Mouse (Mus musculus): ENCODE measurements at regions not wholly inside any gene's neighbourhood (a gene's known extent, or its start where the extent isn't known, plus 50 kb on each side); places are given as distances from the start of the nearest gene placed in this dataset.

DNA sequence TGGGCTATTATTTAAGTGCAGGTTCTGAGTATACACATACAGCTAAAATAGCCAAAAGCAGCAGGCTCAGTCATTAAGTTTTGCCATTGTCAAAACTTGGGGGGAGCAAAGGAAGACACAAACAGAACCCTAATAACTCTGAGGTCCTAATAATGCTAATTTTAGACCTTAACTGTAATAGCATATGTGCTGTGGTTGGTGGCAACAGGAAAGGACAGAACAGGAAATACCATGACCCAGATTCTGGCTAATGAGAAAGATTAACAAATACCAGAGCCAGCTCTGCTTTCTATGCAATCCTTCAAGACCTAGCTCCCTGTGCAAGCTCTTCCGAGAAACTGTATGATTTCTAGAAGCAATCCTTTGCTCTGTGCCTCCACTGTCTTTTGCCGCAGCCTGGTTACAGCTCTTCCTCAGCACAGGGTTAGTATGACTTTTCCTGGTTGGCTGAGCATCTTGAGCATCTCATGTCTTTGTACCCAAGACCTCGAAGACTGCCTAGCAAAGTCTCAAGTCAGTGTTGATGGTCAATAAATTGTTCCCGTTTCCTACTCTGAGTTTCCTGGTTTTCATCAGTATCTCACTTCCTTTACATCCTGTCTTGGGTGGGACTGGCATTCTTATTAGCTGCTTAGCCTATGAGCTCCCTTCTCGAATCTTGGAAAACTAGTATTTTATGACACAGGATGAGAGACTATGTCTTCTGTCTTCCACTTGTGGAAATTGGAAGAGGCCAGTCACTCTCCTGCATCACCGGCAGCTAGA lies 49.9 kb upstream of the Eed start:
- ATAC-seq (replicated peaks; ENCODE audit: insufficient number of reproducible peaks, low FRiP score, low TSS enrichment, poor library complexity, severe bottlenecking): 0 out of 2 replicates have a peak, but pooled peaks have one; percentile 16

DNA sequence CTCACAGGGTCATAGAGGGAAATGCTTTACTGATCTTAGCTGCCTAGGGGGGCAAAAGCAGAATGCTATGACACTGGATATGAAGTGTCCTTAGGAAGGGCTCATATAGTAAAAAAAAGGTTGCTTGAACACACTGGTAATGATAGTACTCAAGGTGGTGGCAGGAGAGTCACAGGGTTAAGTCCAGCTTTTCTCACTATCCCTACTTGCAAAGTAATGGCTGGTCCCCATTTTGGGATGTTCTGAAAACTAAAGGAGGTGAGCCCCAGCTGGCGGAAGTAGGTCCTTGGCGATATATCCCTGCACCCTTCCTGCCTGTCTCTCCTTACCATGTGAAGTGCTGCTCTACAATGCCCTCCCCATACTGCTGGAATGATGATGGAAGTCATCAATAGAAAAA lies 52.3 kb upstream of the Eed start:
- no peak for ATAC-seq (replicated peaks; ENCODE audit: insufficient number of reproducible peaks, low FRiP score, low TSS enrichment, poor library complexity, severe bottlenecking)

DNA sequence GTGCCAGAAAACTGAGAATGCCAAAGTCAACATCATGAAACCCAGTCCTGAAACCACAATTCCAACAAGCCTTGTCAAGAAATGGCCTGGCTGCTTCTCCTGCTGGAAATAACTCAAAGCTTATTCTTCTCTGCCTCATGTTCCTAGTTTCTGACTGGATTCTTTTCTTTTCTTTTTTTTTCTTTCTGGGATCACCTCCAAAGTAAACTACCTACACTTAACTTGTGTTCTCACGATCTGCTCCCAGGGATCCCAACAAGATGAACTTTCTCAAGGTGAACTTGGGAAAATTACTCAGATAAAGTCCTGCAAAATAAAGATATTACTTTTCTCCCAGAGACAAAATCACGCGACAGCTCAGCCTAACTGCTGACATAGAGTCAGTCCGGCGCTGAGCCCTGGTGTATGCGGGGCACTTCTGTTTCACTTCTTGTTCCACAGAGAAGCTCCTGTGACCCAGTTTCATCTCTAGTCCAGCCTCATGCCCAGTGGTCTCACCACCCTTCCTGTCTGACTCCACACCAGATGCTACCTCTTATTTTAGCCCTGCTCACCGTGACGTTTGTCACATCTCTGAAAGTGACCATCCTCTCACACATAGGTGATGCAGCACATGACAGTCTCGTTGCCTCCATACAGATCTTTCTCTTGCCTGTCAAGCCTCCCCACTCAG lies 53.0 kb upstream of the Eed start:
- peak; percentile 86 for ATAC-seq (replicated peaks; ENCODE audit: insufficient number of reproducible peaks, low FRiP score, low TSS enrichment, poor library complexity, severe bottlenecking)

DNA sequence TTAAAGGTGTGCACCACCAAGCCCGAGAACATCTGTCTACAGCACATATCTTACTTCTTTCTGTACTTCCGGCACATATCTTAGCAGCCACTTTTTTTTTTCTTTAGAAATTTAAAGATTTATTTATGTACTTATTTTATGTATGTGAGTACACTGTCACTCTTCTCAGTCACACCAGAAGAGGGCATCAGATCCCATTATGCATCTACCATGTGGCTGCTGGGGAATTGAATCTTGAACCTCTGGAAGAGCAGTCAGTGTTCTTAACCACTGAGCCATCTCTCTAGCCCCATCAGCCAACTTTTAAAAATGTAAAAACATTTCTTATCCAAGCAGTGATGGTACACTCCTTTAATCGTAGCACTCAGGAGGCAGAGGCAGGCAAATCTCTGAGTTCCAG lies 53.7 kb upstream of the Eed start:
- no peak for ATAC-seq (replicated peaks; ENCODE audit: insufficient number of reproducible peaks, low FRiP score, low TSS enrichment, poor library complexity, severe bottlenecking)

DNA sequence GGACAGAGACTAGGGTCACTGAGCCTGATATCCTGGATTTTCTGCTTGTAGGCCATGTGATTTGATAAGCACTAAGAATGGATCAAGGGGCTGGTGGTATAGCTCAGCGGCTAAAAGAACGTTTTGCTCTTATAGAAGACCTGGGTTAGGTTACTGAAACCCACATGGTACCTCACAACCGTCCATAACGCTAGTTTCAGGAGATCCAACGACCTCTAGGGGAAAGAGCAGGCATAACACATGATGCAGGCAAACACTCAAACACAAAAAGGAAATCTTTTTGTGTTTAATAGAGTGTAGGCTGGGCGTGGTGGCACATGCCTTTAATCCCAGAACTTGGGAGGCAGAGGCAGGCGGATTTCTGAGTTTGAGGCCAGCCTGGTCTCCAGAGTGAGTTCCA lies 54.6 kb upstream of the Eed start:
- no peak for ATAC-seq (replicated peaks; ENCODE audit: insufficient number of reproducible peaks, low FRiP score, low TSS enrichment, poor library complexity, severe bottlenecking)

DNA sequence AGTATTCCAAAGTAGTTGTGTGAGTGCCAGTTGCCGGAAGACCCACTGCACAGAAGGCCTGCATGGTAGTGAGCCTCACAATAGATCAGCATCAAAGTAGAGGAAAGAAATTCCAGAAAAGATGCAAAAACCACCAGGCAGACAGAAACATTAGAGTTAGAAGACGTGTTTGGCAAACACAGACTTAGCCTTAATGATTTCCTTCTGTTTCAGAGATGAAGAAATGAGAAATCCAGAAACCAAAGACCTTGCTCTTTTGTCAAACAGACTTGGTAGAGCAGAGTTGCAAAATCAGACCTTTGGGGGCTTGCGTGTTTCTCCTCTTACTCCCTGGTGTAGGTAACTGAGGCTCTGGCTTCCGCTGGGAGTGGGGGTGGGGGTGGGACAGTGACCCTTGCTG lies 57.0 kb upstream of the Eed start:
- ATAC-seq (replicated peaks; ENCODE audit: insufficient number of reproducible peaks, low FRiP score, low TSS enrichment, poor library complexity, severe bottlenecking): no peak

DNA sequence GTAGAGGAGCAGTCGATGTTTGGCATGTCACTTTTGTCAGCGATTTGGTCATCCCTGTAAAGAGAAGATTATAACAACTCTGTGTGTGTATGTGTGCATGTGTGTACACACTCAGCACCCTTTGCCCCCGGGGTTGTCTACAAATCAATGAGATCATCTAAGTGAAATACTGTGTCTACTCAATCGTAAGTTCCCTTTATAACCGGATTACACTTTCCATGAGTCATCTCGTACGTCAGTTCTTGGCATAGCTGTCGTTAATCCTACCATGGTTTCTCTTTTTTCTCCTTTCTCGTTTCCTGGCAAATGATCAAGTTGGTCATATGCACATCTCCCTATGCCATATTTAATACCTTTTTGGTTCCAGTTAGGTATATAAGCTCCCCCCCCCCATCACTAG lies 58.7 kb upstream of the Eed start:
- peak; percentile 82 for ATAC-seq (replicated peaks; ENCODE audit: insufficient number of reproducible peaks, low FRiP score, low TSS enrichment, poor library complexity, severe bottlenecking)

DNA sequence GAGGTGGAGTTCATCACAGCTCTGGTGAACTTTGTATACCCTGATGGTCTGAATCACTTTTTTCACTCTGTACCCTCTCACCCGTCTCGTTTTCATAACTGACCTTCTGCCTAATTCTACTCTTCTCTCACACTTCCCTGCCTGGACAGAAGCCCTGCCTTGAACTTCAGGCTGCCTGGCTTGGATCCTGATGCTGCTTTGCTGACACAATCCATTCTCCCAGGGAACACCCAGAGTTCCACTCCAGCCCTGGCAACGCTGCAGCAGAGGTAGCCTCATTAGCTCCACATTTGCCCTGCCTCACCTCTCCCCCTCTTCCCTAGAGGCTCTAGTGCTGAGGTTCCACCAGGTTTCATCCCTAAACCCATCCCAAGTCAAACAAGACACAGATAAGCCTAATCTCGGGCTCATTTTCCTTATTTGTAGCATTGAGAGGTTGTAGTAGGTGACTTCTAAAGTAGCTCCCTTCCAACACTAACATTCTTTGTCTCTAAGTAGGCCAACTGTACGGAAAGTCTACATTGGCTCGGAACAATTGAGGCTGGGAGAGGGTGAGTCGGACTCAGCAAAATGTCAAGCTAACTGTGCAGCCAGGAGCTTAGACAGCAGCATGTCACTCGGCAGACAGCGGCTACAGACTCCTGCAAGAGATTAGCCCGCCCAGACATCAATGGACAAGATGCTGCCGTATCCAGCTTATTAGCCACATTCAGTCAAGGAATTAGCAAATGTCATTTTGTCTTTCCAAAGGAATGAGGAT lies 60.0 kb upstream of the Eed start:
- ATAC-seq (replicated peaks; ENCODE audit: insufficient number of reproducible peaks, low FRiP score, low TSS enrichment, poor library complexity, severe bottlenecking): no peak

DNA sequence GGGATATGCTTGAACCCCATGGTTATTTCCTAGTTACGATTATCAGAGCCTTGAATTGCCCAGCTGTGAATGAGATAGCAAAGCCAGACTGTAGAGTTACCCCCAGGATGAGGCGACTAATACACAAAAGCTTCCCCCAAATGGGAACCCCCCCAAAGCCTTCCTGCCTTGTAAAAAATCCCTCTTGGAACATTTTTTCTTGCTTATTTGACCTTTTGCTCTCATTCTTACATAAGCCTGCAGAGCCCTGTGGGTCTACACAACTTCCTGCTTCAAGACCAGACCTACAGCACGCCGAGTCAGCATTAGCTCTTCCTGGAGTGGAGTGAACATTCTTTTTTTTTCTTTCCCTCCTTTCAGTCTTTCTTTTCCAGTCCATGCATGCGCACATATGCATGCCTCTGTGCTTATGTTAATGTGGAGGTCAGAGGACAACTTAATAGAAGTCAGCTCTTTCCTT lies 60.8 kb upstream of the Eed start:
- ATAC-seq (replicated peaks; ENCODE audit: insufficient number of reproducible peaks, low FRiP score, low TSS enrichment, poor library complexity, severe bottlenecking): peak; percentile 45; the same call in 1 of the 2 replicates

DNA sequence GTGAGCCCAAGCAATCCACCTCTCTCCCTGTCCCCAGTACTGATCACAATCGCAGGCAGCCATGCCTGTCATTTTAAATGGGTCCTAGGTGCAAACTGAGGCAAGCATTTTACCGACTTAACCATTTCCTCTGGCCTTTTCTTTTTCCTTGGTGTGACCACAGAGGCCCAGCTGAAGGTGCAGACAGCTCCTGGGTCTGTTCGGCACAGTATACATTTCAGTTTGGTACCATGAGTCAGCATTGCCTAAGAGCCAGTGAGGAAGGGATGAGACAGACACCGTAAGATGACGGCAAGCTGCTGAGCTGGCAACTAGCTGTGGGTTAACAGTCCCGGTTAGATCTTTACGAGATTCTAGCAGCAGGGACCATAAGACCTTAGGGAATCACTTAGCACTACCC lies 61.6 kb upstream of the Eed start:
- ATAC-seq (replicated peaks; ENCODE audit: insufficient number of reproducible peaks, low FRiP score, low TSS enrichment, poor library complexity, severe bottlenecking): peak; percentile 52

DNA sequence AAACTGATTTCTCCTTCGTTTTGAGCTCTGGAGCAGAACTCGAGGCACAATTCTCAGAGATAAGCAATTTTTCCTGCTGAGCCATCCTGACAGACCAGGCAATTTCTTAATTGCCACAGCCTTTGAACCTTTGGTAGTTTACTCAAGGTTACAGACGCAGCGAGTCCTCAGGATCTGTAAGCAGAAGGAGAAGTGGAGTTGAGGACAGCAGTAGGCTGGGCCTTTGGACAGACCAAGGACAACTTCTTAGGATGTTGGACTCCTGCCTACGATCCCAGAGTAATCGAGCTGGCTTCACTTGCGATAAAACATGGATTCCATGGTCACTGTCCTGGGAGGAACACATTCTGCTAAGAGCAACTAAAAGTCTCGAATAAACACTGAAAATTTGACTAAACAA lies 62.7 kb upstream of the Eed start:
- ATAC-seq (replicated peaks; ENCODE audit: insufficient number of reproducible peaks, low FRiP score, low TSS enrichment, poor library complexity, severe bottlenecking): no peak

DNA sequence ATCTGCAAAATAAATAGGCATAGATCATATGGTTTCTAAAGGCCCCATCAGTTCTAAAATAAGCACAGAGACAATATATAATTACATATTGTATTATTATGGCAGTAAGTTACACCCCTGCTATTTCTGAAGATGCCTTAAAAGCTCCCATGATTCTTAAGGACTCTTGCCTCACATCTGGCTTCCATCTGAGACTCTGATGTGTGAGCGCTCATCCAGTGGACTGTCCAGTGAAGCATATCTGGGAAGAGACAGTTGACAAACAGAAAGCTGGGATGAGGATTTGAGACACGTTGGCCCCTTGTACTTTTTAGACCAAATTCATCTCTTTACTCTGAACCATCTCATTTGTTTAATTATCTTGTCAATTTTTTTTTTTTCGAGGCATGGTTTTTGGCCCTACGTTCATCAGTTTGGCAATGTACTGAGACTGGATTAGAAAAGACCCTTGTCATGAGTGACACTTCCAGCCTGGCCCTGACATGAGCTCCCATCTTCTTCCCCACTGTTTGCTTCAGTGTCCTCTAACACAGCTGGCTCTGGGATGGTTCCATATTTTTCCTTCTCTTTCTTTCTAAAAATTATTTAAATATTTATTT lies 63.4 kb upstream of the Eed start:
- ATAC-seq (replicated peaks; ENCODE audit: insufficient number of reproducible peaks, low FRiP score, low TSS enrichment, poor library complexity, severe bottlenecking): no peak

DNA sequence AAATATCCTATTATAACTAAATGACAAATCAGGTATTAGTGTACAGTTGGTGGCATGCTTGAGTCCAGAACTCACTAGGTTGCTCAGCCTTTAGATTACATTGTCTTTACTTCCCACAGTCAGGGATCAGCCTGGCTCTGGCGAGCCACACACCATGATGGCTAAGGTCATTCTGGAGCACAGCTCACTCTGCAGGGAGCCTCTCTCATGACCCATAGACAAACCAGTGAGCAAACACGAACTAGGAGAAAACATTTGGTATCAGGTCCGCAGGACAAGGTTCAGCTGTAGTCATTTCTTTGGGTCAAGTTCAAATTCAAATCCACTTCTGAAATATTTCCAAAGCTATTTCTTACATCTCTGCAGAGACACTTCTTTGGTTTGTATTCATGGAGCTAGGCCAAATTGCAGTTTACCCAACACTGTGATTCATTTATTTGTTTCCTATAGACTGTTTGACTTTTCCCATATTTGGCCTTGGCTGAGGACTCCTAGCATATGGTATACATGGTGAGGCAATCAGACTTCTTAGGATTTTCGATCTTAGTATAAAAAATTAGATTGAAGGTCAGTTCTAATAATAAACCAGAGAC lies 64.5 kb upstream of the Eed start:
- ATAC-seq (replicated peaks; ENCODE audit: insufficient number of reproducible peaks, low FRiP score, low TSS enrichment, poor library complexity, severe bottlenecking): no peak

DNA sequence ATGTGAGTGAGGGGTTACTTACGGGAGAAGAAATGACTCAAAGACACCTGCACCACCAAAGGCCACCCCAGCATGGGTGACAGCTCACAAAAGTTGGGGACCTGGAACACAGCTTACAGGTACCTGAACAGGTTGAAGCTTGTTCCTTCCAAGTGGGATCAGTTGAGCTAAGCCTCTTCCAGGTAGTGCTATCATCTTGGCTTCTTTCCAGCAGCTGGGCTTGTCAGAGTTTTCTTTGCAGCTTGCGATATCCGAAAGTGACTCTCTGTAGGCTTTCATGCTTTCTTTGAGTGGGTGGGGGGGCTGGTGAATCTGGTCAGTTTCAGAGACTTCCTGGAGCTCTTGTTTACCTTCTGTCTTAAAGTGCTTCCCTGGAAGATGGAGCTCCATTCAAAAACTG lies 65.4 kb upstream of the Eed start:
- ATAC-seq (replicated peaks; ENCODE audit: insufficient number of reproducible peaks, low FRiP score, low TSS enrichment, poor library complexity, severe bottlenecking): no peak

DNA sequence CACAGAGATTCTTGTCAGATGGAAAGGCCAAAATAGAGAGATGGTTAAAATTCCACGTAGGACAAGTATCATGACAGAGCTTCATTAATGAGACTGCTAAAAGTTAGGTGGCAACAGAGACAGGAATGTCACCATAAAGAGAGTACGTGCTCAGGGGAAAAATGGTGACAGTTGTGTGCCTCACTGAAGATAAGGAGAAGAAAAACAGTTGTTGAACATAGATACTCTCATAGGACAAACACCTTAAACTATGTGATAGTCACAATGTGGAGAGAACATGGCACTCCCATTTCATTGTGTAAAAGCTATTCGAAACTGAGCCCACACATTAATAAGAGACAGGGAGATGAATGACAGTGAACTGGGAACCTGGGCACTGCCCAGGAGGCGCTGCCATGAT lies 66.1 kb upstream of the Eed start:
- ATAC-seq (replicated peaks; ENCODE audit: insufficient number of reproducible peaks, low FRiP score, low TSS enrichment, poor library complexity, severe bottlenecking): no peak

DNA sequence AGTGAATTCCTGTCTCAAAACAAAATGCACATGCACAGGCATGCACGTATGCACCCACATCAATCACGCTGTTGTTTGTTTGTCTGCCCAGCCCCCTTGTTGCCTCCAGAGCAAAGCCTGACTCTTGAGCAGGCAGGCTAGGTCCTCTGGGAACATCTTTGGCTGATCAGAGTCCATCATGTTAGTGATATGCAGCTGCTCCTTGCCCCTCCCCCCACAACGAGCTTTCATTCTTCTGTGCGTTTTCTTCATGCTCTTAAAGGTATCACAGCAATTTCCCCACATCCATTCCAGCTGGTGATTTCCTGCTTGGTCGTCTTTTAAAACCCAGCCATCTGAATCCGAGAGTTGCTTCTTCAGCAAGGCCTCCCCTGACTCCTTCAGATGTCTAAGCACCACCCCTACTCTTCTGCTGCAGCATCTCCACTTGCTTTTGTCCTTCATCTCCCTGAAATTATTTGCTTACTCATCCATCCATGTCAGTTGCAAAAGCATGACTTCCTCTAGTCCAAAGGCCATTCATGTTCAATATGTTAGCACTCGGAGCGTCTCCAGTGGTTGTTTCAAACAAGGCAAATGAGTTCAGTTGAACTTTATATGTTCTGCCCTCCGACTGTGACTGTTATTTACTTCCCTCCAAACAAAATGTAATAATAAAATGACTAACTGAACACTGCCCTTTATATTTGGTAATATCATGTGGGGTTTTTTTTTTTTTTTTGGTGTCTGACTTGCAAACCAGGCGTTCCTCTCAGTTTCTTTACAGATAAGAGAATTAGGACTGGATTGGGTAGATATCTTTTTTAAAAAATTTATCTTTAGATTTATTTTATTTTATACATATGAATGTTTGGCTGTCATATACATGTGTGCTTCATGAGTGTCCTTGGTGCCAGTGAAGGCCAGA lies 67.9 kb upstream of the Eed start:
- ATAC-seq (replicated peaks; ENCODE audit: insufficient number of reproducible peaks, low FRiP score, low TSS enrichment, poor library complexity, severe bottlenecking): peak; percentile 89

DNA sequence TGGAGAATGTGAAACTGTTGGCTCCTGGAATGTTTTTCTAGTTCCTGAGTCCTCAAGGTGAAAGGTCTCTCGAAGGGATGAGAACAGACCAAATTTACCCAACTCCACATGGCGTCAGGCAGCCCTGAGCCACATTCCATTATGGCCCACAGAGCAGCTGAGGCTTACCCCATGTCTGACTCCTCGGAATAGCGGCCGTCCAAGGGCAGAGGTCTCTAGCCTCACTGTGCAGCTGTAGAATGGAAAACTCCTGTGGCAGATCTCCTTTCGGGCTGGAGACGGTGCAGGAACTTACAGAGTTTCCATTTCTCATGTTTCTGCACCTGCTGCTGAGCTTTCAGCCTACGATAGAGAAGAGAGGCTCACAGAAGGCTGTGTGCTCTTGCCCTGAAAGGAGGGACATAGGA lies 69.1 kb upstream of the Eed start:
- no peak for ATAC-seq (replicated peaks; ENCODE audit: insufficient number of reproducible peaks, low FRiP score, low TSS enrichment, poor library complexity, severe bottlenecking)

Measured in monocyte, adult 5-6 weeks (primary cell).